Mouse (Mus musculus) CD8-positive naive resting alpha-beta T cell, adult 2 months (primary cell): ENCODE data around the gene Klre1.
"Not testable (repeated sequence)": the region's sequence is repeated elsewhere in the genome, so short reads cannot be mapped to it uniquely, and the experiment has no call there.

Experiments used
- DNase-seq, 2 experiments: peaks; one replicate each; pipeline ENCODE4 v3.0.0; 2022; ENCODE audit warnings: low read depth in 2 of 2, low spot score in 2 of 2

Gene Klre1

DNA sequence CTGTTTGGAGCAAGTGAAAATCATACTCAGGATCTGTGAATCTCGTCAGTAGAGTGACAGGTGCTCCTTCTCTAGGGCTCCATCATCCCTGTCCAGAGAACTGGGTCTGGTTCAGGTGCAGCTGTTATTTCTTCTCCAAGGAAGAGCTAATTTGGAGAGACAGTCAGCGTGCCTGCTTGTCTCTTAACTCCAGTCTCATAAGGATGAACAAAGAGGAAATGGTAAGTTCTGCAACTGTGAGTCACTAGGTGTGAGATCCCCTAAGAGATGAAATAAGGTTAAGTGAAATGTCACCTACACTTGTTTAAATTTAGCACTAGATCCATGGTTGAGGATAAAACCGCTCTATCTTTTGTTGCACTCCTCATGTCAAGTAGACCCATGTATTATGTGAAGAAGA is 5.3 kb downstream of the Klre1 start:
- DNase-seq, result no peak

DNA sequence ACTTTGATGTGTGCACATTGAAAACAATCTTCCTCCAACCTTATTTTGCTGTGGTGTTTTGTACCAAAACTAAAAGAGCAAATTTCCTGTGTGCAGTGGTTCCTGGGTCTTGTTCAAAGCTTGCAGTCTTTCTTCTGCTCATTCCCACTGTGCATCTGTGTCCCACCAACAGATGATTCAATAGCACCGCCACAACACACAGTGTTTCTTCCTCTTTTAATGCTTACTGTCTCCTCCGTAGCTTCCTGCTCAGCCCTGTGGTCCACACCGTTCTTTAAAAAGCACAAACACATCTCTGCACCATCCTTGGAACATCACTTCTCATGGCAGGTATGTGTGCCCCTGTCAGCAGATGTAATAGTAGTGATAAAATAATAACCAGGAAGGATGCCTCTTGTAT is 13.8 kb downstream of the Klre1 start, which contains the start of gene Klrd1:
Gene Klrd1, plus strand, starts transcription at position 275 of the 400 bp plus-strand sequence.
- peak; percentile 56 to 64 for DNase-seq

DNA sequence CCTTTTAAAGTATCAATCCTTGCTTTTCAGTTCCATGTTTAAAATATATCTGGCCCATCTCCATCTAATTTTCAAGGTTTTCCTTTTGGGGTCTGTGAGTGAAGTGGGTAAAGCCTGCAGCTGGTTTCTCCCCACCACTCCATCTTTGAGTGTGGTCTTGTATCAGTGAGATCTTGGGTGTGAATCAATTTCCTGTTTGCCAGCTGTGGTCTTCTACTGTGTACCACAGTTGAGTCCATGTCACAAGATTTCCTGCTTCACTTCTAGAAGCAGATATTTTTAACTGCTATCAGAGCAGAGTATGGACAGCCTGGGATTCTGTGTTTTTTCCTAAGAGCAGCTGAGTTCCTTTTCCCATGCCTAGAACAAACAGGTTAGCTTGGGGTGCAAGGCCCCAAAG is 30.7 kb downstream of the Klre1 start:
- DNase-seq, result peak; percentile 64 to 76

DNA sequence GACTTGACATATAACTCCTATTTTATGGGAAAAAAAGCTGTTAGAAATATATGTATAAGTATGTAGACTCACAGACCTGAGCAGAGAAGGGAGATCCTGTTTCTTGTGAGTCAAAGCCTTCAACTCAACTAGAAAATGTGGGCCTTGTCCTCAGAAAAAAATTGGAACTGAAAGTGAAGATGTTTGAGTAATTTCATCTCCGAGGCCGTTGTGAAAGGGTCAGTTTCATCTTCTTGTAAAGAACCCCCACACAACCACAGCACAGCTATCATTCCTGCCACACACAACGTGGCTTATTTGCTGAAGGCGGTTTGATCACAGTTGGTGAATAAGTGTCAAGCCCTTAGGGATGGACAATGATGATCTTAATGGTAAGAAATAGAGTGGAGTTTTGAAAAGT is 46.0 kb downstream of the Klre1 start, which contains the start of gene Klrk1:
Gene Klrk1, minus strand, starts transcription at position 130 of the 400 bp plus-strand sequence.
- DNase-seq, result no peak

DNA sequence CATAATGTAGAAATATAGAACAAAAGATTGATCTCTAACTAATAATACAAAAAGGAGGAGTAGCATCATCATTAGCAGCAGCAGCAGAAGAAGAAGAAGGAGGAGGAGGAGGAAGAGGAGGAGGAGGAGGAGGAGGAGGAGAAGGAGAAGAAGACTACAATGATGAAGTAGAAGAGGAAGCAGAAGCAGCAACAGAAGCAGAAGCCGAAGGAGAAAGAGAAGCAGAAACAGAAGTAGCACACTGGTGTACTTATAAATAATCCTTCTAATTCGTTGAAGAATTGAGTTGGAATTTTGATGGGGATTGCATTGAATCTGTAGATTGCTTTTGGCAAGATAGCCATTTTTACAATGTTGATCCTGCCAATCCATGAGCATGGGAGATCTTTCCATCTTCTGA is 53.3 kb downstream of the Klre1 start:
- DNase-seq, result not testable (repeated sequence)
